ENCODE assay signal across 8 mouse cellular contexts in the genomic region with DNA sequence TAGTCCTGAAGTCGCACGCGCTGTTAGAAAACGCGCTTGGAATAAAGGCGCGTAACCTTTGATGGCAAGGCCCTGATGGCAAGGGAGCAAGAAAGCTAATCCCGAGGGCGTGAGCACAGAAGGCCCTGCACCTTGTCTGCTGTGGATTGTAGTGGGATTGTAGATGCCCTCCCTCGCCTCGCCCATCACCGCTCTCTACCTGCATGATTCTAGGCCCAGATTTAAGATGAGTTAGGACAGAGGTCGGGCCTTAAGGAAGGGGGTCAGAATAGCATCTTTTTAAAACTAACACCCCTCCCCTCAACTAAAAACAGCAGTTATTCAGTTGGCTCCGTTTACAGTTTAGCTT. TPM values are rescaled to one million over a fixed set of nuclear protein-coding genes. Genes with fewer than 3 reads are reported as not detected.
DNase-seq lines count a peak whose midpoint lies in the region; ATAC-seq and TF ChIP-seq lines count a peak whose summit lies in the region.

No protein-coding gene starts in this region.

- H3K27ac ChIP-seq in lung, embryonic 14.5 days (ENCODE audit: low read depth) = peak overlapping the region; percentile 81; the same call in 1 of the 2 replicates
- H3K27ac ChIP-seq in embryonic facial prominence, embryonic 15.5 days (replicated peaks) = peak overlapping the region; percentile 90
- peak overlapping the region; percentile 98 for H3K27ac ChIP-seq in limb, embryonic 10.5 days

- peaks cover 16% of the 10 kb centered on the region for H3K36me3 ChIP-seq in lung, embryonic 14.5 days (ENCODE audit: insufficient read depth)
- peaks cover 10% of the 10 kb centered on the region for H3K36me3 ChIP-seq in embryonic facial prominence, embryonic 15.5 days
- H3K36me3 ChIP-seq in limb, embryonic 10.5 days = peaks cover 26% of the 10 kb centered on the region

- H3K9me3 ChIP-seq in lung, embryonic 14.5 days (ENCODE audit: low read depth, low read length) = no peaks in the 10 kb centered on the region
- H3K9me3 ChIP-seq in embryonic facial prominence, embryonic 15.5 days (replicated peaks) = no peaks in the 10 kb centered on the region
- H3K9me3 ChIP-seq in limb, embryonic 10.5 days (replicated peaks) = no peaks in the 10 kb centered on the region

- peaks cover 10% of the 10 kb centered on the region for H3K4me1 ChIP-seq in lung, embryonic 14.5 days (ENCODE audit: insufficient read depth)
- peaks cover 25% of the 10 kb centered on the region for H3K4me1 ChIP-seq in embryonic facial prominence, embryonic 15.5 days
- H3K4me1 ChIP-seq in limb, embryonic 10.5 days = peaks cover 57% of the 10 kb centered on the region

- no peak for DNase-seq in lung, embryonic 14.5 days
- no peak for DNase-seq in lung, postnatal 10 days
- DNase-seq in limb, embryonic 10.5 days (ENCODE audit: low spot score) = no peak
- DNase-seq in gastrocnemius, adult 8-10 months (ENCODE audit: low spot score in 2 of 2) = no peak
- no peak for DNase-seq in testis, postnatal 10 days (ENCODE audit: low spot score)
- DNase-seq in thymus, postnatal 14 days = no peak

- ATAC-seq in lung, embryonic 14.5 days (ENCODE audit: insufficient read depth) = peak; percentile 71
- peak; percentile 71 for ATAC-seq in embryonic facial prominence, embryonic 15.5 days (ENCODE audit: insufficient number of reproducible peaks, low FRiP score, low TSS enrichment, low read depth)
- ATAC-seq in neutrophil, adult 5-6 weeks (ENCODE audit: extremely low read depth, insufficient number of reproducible peaks, low FRiP score, poor library complexity, severe bottlenecking) = peak; percentile 11; the same call in 1 of the 2 replicates

- H3K4me3 ChIP-seq in lung, embryonic 14.5 days (ENCODE audit: low read depth, low read length) = peak overlapping the region; percentile 88
- H3K4me3 ChIP-seq in embryonic facial prominence, embryonic 15.5 days (replicated peaks) = peak overlapping the region; percentile 95
- peak overlapping the region; percentile 99 for H3K4me3 ChIP-seq in limb, embryonic 10.5 days

- WGBS in lung, embryonic 14.5 days = 1% methylated on average over 14 of the region's 14 CpGs
- under 1% methylated on average over 14 of the region's 14 CpGs for WGBS in embryonic facial prominence, embryonic 15.5 days
- 4% methylated on average over 14 of the region's 14 CpGs for WGBS in limb, embryonic 10.5 days

- peak overlapping the region; percentile 75 for H3K4me2 ChIP-seq in lung, embryonic 14.5 days
- H3K4me2 ChIP-seq in embryonic facial prominence, embryonic 15.5 days (replicated peaks) = peak overlapping the region; percentile 69

- peak overlapping the region; percentile 84 for H3K9ac ChIP-seq in lung, embryonic 14.5 days
- H3K9ac ChIP-seq in embryonic facial prominence, embryonic 15.5 days = peak overlapping the region; percentile 57

- no peaks in the 10 kb centered on the region for H3K27me3 ChIP-seq in lung, embryonic 14.5 days (ENCODE audit: insufficient read depth, low read length)
- no peaks in the 10 kb centered on the region for H3K27me3 ChIP-seq in embryonic facial prominence, embryonic 15.5 days
- H3K27me3 ChIP-seq in limb, embryonic 10.5 days (ENCODE audit: low read depth, poor library complexity, severe bottlenecking) = no peaks in the 10 kb centered on the region

- TF ChIP-seq CTCF in lung, embryonic 14.5 days (IDR thresholded peaks at IDR 0.05; ENCODE audit: low read depth) = no peak

RNA-seq across cellular contexts. Expression of a gene that starts 0.3 kb away (rescaled TPM):
- polyA plus RNA-seq in lung, embryonic 14.5 days (2014; fragmentation: Nextera tagmentation; extraction: Ambion mirVana) = 148 and 158 TPM in 2 replicates
- polyA plus RNA-seq in embryonic facial prominence, embryonic 15.5 days (2015; fragmentation: Nextera tagmentation; extraction: Ambion mirVana) = 101 and 105 TPM in 2 replicates
- polyA plus RNA-seq in limb, embryonic 10.5 days (2016; fragmentation: Nextera tagmentation; extraction: Ambion mirVana) = 195 and 209 TPM in 2 replicates
- total RNA-seq in neutrophil, adult 5-6 weeks (2017) = 36.1 and 42.1 TPM in 2 replicates
- total RNA-seq in gastrocnemius, adult 8-10 months (2022) = 10 to 100 TPM; 18.0 to 32.4 (median 26.0) TPM

RNA-seq across cellular contexts. Expression of a gene that starts 55.6 kb away (rescaled TPM):
- 26.1 and 31.2 TPM in 2 replicates for polyA plus RNA-seq in lung, embryonic 14.5 days (2014; fragmentation: Nextera tagmentation; extraction: Ambion mirVana)
- polyA plus RNA-seq in embryonic facial prominence, embryonic 15.5 days (2015; fragmentation: Nextera tagmentation; extraction: Ambion mirVana) = 30.8 and 32.3 TPM in 2 replicates
- 53.3 and 57.5 TPM in 2 replicates for polyA plus RNA-seq in limb, embryonic 10.5 days (2016; fragmentation: Nextera tagmentation; extraction: Ambion mirVana)
- not detected in 2 replicates for total RNA-seq in neutrophil, adult 5-6 weeks (2017)
- total RNA-seq in gastrocnemius, adult 8-10 months (2022) = 100 to 1,000 TPM; 128 to 167 (median 156) TPM

Comparison
In these comparisons a context has a peak if more than half of its experiments do, and no peak if none do; other contexts are left out.
1. ATAC-seq: peak in every context shown above with its lines; median percentile 71 in lung, embryonic 14.5 days; 71 in embryonic facial prominence, embryonic 15.5 days; 11 in neutrophil, adult 5-6 weeks.